Mouse (Mus musculus): ENCODE results near the gene Anks1.

GRCm38 (mm10) chr17:27971496-27971895 lies 62.4 kb downstream of the Anks1 start:
- TF ChIP-seq CTCF (IDR thresholded peaks at IDR 0.05; ENCODE audit: low read depth) (no peak), EP300 (optimal IDR thresholded peaks at IDR 0.05) (no peak)
